Mouse (Mus musculus): Measurements from ENCODE around the gene Vmn1r223.
A peak's percentile ranks its signal among the peaks of the same experiment; 100 is the strongest.
"Not testable (repeated sequence)": the region's sequence is repeated elsewhere in the genome, so short reads cannot be mapped to it uniquely, and the experiment has no call there.

The Vmn1r223 gene

DNA sequence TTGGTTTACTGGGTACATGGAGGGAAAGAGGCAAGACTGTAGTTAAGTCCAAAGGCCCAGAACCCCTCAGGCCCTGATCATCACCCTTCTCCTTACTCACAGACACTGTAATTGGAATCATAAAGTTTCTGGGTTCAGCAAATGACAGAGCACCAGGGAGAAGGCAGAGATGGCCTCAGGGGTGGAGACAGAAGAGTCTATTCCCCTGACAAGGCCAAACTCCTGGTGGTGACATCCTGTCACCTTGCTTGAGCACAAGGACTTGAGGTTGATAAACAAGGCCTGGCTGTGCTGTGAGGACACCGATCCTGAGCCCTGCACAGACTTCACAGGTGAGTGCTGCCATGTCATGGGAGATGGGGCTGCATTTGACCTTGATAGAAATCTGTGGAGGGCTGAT, at the start of gene Vmn1r223:
Vmn1r223 (plus strand) TSS at position 301 of the 400 bp plus-strand sequence.
- not testable (repeated sequence) for DNase-seq (ENCODE audit: low read depth, low spot score)

- DNase-seq (ENCODE audit: low read depth, low spot score), result not testable (repeated sequence)
Measured at GRCm38 (mm10) chr13:23203885-23204284, 43.0 kb upstream of the Vmn1r223 start.

DNA sequence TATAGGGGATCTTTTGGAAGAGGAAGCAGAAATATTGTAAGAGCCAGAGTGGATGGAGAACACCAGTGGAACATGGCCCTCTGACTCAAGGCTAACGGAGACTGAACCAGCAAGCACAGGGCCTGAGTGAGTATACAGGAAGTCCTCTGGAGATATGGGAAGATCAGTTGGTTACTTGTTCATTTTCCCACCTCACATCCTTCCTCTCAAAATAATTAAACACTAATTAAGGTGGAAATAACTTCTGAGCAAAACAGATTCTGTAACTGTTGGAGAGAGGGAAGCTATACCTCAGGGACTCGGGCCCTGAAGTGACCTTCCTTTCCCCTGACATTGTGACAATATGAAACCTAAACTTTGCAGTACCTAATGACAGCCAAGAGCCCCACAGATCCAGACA, 33.1 kb upstream of the Vmn1r223 start, which contains the start of gene Vmn1r221:
Vmn1r221 (plus strand) TSS at position 301 of the 400 bp plus-strand sequence.
- DNase-seq (ENCODE audit: low read depth, low spot score), result not testable (repeated sequence)

DNA sequence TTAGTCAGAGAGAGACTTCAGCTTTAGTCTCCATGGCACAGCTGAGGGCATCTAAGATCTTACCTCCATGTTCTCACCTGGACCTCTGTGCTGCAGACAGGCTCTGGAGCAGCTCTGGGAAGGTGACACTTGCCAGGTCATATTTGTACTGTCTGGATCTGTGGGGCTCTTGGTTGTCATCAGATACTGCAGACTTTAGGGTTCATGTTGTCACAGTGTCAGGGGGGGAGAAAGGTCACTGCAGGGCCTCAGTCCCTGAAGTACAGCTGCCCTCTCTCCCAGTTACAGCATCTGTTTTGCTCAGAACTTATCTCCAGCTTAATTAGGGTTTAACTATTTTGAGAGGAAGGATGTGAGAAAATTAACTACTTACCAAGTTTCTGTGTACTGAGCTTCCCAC, 11.1 kb upstream of the Vmn1r223 start, which contains the start of gene Vmn1r222:
Vmn1r222 (minus strand) TSS at position 101 of the 400 bp plus-strand sequence.
- not testable (repeated sequence) for DNase-seq (ENCODE audit: low read depth, low spot score)

DNA sequence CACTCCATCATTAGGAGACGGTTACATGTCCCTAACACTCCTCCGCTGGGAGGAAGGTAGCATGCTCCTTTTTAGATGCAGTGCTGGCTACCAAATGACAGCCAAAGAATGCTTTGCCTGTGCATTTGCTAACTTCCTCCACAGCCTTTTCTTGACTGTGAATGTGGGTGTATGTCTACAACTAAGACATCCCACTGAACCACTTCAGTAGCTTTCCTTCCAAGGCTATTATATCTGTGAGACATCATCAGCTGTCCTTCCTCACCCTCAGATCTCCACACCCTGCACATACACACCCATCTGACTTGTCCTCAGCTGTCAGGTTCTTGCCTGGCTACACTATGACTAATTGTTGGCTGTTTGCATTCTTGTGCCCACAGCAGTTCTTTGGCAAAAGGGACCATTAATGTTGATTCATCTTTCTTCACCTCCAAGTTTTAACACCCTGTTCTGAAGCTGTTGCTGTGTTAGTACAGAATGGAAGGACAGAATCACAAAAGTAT, 11.7 kb downstream of the Vmn1r223 start:
- DNase-seq (ENCODE audit: low read depth, low spot score), result no peak

DNA sequence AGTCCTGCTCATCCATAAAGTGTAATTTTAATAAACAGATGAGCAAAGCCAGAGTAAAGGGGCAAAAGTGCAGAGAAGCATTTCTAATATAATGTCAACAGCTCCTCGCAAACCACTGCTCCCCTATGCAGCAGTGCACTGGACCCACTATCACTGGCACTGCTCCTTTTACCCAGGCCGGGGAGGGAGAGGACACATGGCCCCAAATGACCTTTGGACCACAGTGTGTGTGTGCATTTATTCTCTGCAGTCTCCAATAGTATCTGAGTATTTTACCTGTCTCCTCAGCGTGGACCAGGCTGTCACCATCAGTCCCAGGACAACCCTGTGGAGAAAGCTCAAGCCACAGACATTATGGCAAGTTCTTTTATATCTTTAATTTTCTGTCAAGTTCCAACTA, 21.7 kb downstream of the Vmn1r223 start:
- not testable (repeated sequence) for DNase-seq (ENCODE audit: low read depth, low spot score)

GRCm38 (mm10) chr13:23269127-23269526, 22.2 kb downstream of the Vmn1r223 start:
- peak; percentile 21 for DNase-seq (ENCODE audit: low read depth, low spot score)

GRCm38 (mm10) chr13:23269681-23270080, 22.7 kb downstream of the Vmn1r223 start:
- no peak for DNase-seq (ENCODE audit: low read depth, low spot score)

DNA sequence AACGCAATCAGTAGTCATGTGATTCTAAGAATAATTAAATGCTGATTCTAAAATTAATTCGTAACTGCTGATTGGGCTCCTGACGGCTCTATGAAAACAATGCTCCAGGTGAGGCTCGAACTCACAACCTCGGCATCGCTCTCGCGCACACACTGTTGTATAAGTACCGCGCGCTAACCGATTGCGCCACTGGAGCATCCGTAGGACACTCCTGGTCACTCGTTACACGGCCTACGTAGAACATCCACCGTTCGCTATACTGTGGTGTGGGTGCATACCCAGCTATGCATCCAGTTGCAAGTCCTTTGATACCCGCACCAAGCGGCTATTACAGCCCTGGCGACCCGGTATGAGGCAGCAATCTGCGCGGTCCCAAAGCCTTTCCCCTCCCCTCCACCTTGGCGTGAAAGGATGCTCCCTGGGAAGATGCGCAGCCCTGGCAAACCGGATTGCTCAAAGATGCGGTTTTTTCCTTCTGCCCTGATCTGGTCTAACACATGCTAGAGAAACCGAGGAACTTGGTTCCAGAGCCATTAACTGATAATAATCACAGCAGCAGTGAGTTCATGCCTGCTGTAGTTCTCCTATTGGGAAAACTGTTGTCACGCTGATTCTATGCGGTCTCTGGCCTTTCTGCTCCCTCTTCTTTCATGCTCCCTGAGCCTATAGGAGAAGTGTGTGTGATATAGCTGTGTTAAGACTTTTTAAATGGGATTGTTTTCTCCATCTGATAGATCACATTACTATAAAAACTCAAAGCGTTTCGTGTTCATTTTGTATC, 23.6 kb downstream of the Vmn1r223 start:
- DNase-seq (ENCODE audit: low read depth, low spot score), result no peak

DNA sequence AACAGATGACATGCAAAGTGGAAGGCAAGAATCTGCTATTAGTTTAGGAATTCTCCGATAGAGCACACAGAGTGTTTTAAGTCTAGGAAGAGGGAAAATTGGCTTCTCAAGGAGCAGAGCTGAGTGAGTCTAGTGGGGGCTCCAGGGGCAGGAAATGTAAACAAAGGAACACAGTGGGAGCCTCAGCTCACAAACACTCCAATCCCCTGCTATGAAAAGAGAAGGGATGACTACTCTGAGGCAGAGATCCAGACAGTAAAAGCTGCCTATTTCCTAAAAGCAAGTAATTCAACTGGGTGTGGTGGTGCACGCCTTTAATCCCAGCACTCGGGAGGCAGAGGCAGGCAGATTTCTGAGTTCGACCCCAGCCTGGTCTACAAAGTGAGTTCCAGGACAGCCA, 32.6 kb downstream of the Vmn1r223 start:
- no peak for DNase-seq (ENCODE audit: low read depth, low spot score)

- no peak for DNase-seq (ENCODE audit: low read depth, low spot score)
Measured at GRCm38 (mm10) chr13:23279992-23280391, 33.1 kb downstream of the Vmn1r223 start.

- DNase-seq (ENCODE audit: low read depth, low spot score), result no peak
Measured at GRCm38 (mm10) chr13:23285191-23285920, 38.4 kb downstream of the Vmn1r223 start.

DNA sequence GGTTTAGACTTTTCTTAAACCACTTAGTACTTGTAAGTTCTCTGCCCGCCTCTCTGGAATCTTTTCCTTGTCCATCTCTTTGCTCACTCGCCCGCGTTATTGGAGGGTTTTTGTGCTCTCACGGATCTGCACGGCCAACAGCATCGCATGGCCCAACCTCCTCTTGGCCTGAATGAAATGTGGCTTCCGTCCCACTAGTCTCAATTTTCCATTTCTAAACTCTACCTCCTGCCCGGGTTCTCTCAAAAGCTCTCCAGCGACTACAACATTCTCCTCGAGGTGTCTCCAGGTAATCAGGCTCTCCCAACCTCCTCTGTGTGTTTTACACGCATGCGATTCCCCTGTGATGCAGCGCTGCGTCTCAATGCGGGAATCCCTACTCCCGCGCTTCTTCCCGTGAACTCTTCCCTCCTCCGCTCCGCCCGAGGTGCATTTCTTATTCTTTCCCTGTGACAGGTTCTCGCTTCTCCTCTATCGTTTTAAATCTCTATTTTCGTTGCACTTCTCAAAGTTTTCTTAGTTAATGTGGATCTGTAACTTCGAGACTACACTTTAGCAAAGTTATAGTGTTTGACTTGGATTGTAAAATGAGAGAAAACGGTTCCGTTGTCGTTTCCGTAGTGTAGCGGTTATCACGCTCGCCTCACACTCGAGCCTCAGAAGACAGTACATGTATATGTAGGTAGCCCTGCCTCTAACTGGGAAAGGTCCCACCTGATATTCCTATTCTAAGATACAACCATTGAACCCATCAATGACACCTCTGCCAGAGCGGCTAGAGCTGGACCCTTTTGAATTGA, 39.2 kb downstream of the Vmn1r223 start:
- DNase-seq (ENCODE audit: low read depth, low spot score), result no peak

- no peak for DNase-seq (ENCODE audit: low read depth, low spot score)
Measured at GRCm38 (mm10) chr13:23286721-23287362, 39.9 kb downstream of the Vmn1r223 start.

GRCm38 (mm10) chr13:23297737-23298136, 50.8 kb downstream of the Vmn1r223 start:
- DNase-seq (ENCODE audit: low read depth, low spot score), result peak; percentile 70

GRCm38 (mm10) chr13:23298445-23299232, 51.7 kb downstream of the Vmn1r223 start:
- peak; percentile 89 for DNase-seq (ENCODE audit: low read depth, low spot score)

DNA sequence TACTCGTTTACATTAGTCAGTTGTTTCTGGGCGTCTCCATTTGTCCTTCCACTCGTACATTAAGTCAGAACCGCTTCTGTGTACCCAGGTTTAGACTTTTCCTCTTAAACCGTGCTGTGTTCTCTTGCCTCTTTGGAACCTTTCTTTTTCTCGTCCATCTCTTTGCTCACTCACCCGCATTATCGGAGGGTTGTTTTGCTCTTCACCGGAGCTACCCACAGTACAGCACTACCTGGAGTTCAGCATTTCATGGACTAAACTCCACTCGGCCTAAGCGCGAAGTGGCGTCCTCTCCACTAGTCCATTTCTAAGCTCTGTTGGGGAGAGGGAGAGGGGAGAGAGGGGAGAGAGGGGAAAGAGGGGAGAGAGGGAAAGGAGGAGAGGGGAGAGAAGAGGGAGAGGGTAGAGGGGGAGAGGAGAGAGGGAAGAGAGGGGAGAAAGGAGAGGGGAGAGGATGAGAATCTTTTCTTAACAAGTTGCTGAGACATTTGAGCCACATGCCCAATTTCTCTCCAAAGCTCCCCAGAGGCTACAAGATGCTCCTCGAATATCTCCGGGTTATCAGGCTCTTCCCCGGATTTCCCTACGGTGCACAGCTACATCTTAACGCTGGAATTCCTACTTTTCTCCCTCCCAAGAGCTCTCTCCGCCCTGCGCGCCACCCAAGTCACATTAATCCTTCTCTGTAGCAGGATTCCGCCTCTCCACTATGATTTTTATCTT, 52.5 kb downstream of the Vmn1r223 start:
- DNase-seq (ENCODE audit: low read depth, low spot score), result no peak

- DNase-seq (ENCODE audit: low read depth, low spot score), result peak; percentile 86
Measured at GRCm38 (mm10) chr13:23299999-23300341, 53.0 kb downstream of the Vmn1r223 start.
